ENCODE assay signal across 8 mouse cellular contexts in the genomic region with DNA sequence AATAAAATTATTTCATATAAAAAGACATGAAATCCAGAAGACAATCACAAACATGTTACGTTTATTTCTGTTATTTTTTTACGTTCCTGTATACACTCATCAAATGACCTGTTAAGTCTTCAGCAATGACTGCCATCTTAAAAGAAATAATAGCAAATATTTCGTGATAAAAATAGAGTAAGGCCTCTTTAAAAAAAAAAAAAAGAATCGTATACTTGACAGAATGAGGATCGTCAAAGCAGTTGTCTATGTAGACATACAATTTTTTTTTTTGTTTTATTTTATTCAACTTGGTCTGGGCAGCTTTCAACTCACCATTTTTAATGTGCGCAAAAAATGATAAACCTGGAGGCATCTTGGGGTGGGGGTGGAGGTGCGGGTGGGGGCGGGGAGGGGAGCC. TPM values are rescaled to one million over a fixed set of nuclear protein-coding genes. Genes with fewer than 3 reads are reported as not detected.
DNase-seq lines count a peak whose midpoint lies in the region; ATAC-seq and TF ChIP-seq lines count a peak whose summit lies in the region.

No protein-coding gene starts in this region.

- H3K4me3 ChIP-seq in lung, adult 2 months (replicated peaks; ENCODE audit: extremely low read depth, low read depth, low read length): peak overlapping the region; percentile 61
- H3K4me3 ChIP-seq in embryonic facial prominence, embryonic 12.5 days: peak overlapping the region; percentile 96
- peak overlapping the region; percentile 100 for H3K4me3 ChIP-seq in intestine, embryonic 15.5 days (replicated peaks)
- peak overlapping the region; percentile 93 for H3K4me3 ChIP-seq in neural tube, embryonic 12.5 days

- DNase-seq in lung, adult 2 months: no peak
- DNase-seq in lung, adult 18-20 months: no peak
- no peak for DNase-seq in left cerebral cortex, adult 11 months (ENCODE audit: low spot score)
- no peak for DNase-seq in frontal cortex, postnatal 14 days (ENCODE audit: low spot score in 2 of 2)
- DNase-seq in kidney, adult 8-10 months: no peak

- H3K27me3 ChIP-seq in embryonic facial prominence, embryonic 12.5 days: no peaks in the 10 kb centered on the region
- H3K27me3 ChIP-seq in intestine, embryonic 15.5 days (replicated peaks): no peaks in the 10 kb centered on the region
- no peaks in the 10 kb centered on the region for H3K27me3 ChIP-seq in neural tube, embryonic 12.5 days (replicated peaks)

- 12% methylated on average over 8 of the region's 8 CpGs for WGBS in lung, adult 2 months
- 22% methylated on average over 8 of the region's 8 CpGs for WGBS in embryonic facial prominence, embryonic 12.5 days
- 18% methylated on average over 8 of the region's 8 CpGs for WGBS in intestine, embryonic 15.5 days
- 26% methylated on average over 8 of the region's 8 CpGs for WGBS in neural tube, embryonic 12.5 days

- H3K4me1 ChIP-seq in lung, adult 2 months (ENCODE audit: control insufficient read depth, insufficient read depth, low read length): peaks cover 2% of the 10 kb centered on the region; the same call in 1 of the 2 replicates
- peaks cover 6% of the 10 kb centered on the region for H3K4me1 ChIP-seq in embryonic facial prominence, embryonic 12.5 days
- H3K4me1 ChIP-seq in intestine, embryonic 15.5 days (replicated peaks): no peaks in the 10 kb centered on the region
- H3K4me1 ChIP-seq in neural tube, embryonic 12.5 days: peaks cover 9% of the 10 kb centered on the region; the same call in 1 of the 2 replicates

- TF ChIP-seq POLR2A in lung, adult 2 months (IDR thresholded peaks at IDR 0.05; ENCODE audit: borderline replicate concordance, extremely low read depth, low read depth, low read length): no peak

- H3K9ac ChIP-seq in embryonic facial prominence, embryonic 12.5 days: peak overlapping the region; percentile 99
- peak overlapping the region; percentile 99 for H3K9ac ChIP-seq in intestine, embryonic 15.5 days
- H3K9ac ChIP-seq in neural tube, embryonic 12.5 days: peak overlapping the region; percentile 95

- H3K4me2 ChIP-seq in embryonic facial prominence, embryonic 12.5 days (replicated peaks): peak overlapping the region; percentile 47
- H3K4me2 ChIP-seq in intestine, embryonic 15.5 days (replicated peaks): peak overlapping the region; percentile 56
- peak overlapping the region; percentile 69 for H3K4me2 ChIP-seq in neural tube, embryonic 12.5 days (replicated peaks)

- TF ChIP-seq CTCF in lung, adult 2 months (IDR thresholded peaks at IDR 0.05; ENCODE audit: insufficient read depth, low read length): no peak

- H3K27ac ChIP-seq in embryonic facial prominence, embryonic 12.5 days: peak overlapping the region; percentile 97
- peak overlapping the region; percentile 98 for H3K27ac ChIP-seq in intestine, embryonic 15.5 days
- H3K27ac ChIP-seq in neural tube, embryonic 12.5 days: peak overlapping the region; percentile 89

- no peak for ATAC-seq in embryonic facial prominence, embryonic 12.5 days (ENCODE audit: insufficient number of reproducible peaks, insufficient read depth, low FRiP score, low TSS enrichment)
- ATAC-seq in intestine, embryonic 15.5 days: no peak
- no peak for ATAC-seq in neural tube, embryonic 12.5 days (ENCODE audit: low FRiP score, low read depth)

- no peaks in the 10 kb centered on the region for H3K36me3 ChIP-seq in embryonic facial prominence, embryonic 12.5 days
- H3K36me3 ChIP-seq in intestine, embryonic 15.5 days: no peaks in the 10 kb centered on the region
- no peaks in the 10 kb centered on the region for H3K36me3 ChIP-seq in neural tube, embryonic 12.5 days

- no peaks in the 10 kb centered on the region for H3K9me3 ChIP-seq in embryonic facial prominence, embryonic 12.5 days
- no peaks in the 10 kb centered on the region for H3K9me3 ChIP-seq in intestine, embryonic 15.5 days
- H3K9me3 ChIP-seq in neural tube, embryonic 12.5 days: no peaks in the 10 kb centered on the region

RNA-seq across cellular contexts. Expression of a gene that starts 0.8 kb away (rescaled TPM):
- polyA plus RNA-seq in lung, adult 2 months (2012; rRNA removed): 15.5 and 24.0 TPM in 2 replicates
- 72.3 and 72.6 TPM in 2 replicates for polyA plus RNA-seq in embryonic facial prominence, embryonic 12.5 days (2016; fragmentation: Nextera tagmentation; extraction: Ambion mirVana)
- 54.3 and 58.6 TPM in 2 replicates for polyA plus RNA-seq in intestine, embryonic 15.5 days (2015; fragmentation: Nextera tagmentation; extraction: Ambion mirVana)
- 105 and 113 TPM in 2 replicates for polyA plus RNA-seq in neural tube, embryonic 12.5 days (2016; fragmentation: Nextera tagmentation; extraction: Ambion mirVana)
